ENCODE assay signal across 21 mouse cellular contexts in genomic region chr11:95546021-95546782, GRCm38 (mm10). TPM values are rescaled to one million over a fixed set of nuclear protein-coding genes. Genes with fewer than 3 reads are reported as not detected.
"Had no signal": no experiment of that assay in that cellular context is flagged by ENCODE, and none has a peak within 500 bp of the region (broad histone marks: within the 10 kb centered on the region; RNA-seq: fewer than 3 reads in every experiment).

No protein-coding gene starts in this region.

- H3K4me3 ChIP-seq: limb, embryonic 12.5 days; limb, embryonic 15.5 days; midbrain, embryonic 12.5 days; midbrain, embryonic 15.5 days; myocyte; neural tube, embryonic 13.5 days; stomach, embryonic 15.5 days had no signal

- ATAC-seq: intestine, embryonic 16.5 days; liver, postnatal 0 days; midbrain, embryonic 15.5 days had no signal

- DNase-seq: kidney, adult 18-20 months; kidney, adult 9 months; kidney, postnatal 14 days; kidney, postnatal 4 days; left cerebral cortex, postnatal 4 days; liver, postnatal 0 days; retina, postnatal 1 day; right cerebral cortex, postnatal 25 days; spleen, adult 18-20 months; thymus, postnatal 36 days had no signal

- H3K4me1 ChIP-seq: midbrain, embryonic 12.5 days; midbrain, embryonic 15.5 days had no signal

RNA-seq across cellular contexts. Expression of gene Nxph3, which starts 31.8 kb away (rescaled TPM):
- total RNA-seq: megakaryocyte progenitor cell, adult 5-6 weeks; neutrophil, adult 5-6 weeks had no signal
- polyA plus RNA-seq: liver, postnatal 0 days; thymus, postnatal 0 days had no signal

RNA-seq across cellular contexts. Expression of gene Ngfr, which starts 41.3 kb away (rescaled TPM):
- total RNA-seq: megakaryocyte progenitor cell, adult 5-6 weeks had no signal
